Mouse (Mus musculus) lung, embryonic 15.5 days (tissue): Measurements from ENCODE around the gene Ppp2r5e. TPM values are rescaled to one million over a fixed set of nuclear protein-coding genes. Genes with fewer than 3 reads are reported as not detected.
A peak's percentile ranks its signal among the peaks of the same experiment; 100 is the strongest.

Source experiments
- ATAC-seq: fragments of 200-750 bp; cut with Nextera tagmentation; 2 replicates; pipeline ENCODE4 v1.8.0; 2017; ENCODE audit warnings: moderate number of reproducible peaks, borderline replicate concordance; ENCODE audit not compliant: low FRiP score, low TSS enrichment; ENCODE audit errors: extremely low read depth
- H3K27ac ChIP-seq: fragments of 300-500 bp; sonication (generic); 2 replicates; pipeline ENCODE4 v1.5.1; 2015; ENCODE audit warnings: moderate library complexity, mild to moderate bottlenecking, inconsistent platforms
- H3K27me3 ChIP-seq: fragments of 300-500 bp; sonication (generic); 2 replicates; pipeline ENCODE4 v1.6.1; 2015; ENCODE audit warnings: inconsistent platforms
- H3K36me3 ChIP-seq: fragments of 300-500 bp; sonication (generic); 2 replicates; pipeline ENCODE4 v1.6.1; 2015; ENCODE audit warnings: inconsistent platforms
- H3K4me1 ChIP-seq: fragments of 300-500 bp; sonication (generic); 2 replicates; pipeline ENCODE4 v1.6.1; 2015; ENCODE audit warnings: inconsistent platforms
- H3K4me2 ChIP-seq: fragments of 300-500 bp; sonication (generic); 2 replicates; pipeline ENCODE4 v1.6.1; 2015; ENCODE audit warnings: inconsistent platforms, mild to moderate bottlenecking, moderate library complexity
- H3K4me3 ChIP-seq: fragments of 300-500 bp; sonication (generic); 2 replicates; pipeline ENCODE4 v1.5.1; 2015; ENCODE audit warnings: mild to moderate bottlenecking, inconsistent platforms
- H3K9ac ChIP-seq: fragments of 300-500 bp; sonication (generic); 2 replicates; pipeline ENCODE4 v1.6.1; 2015; ENCODE audit warnings: inconsistent platforms
- H3K9me3 ChIP-seq: fragments of 300-500 bp; sonication (generic); 2 replicates; pipeline ENCODE4 v1.6.1; 2016; ENCODE audit warnings: inconsistent platforms
- WGBS: fragments of 180-500 bp; shearing (Covaris S2); methylation state at CpG from one replicate; pipeline ENCODE4 v1.1.7; 2015; 5-methylcytosine and 5-hydroxymethylcytosine counted together
- polyA plus RNA-seq: library from polyadenylated mRNA; unstranded; fragments of >200 nt; fragmentation: Nextera tagmentation; extraction: Ambion mirVana; gene quantifications from 2 replicates; pipeline ENCODE4 v1.2.1, GENCODE M21; 2015

Gene Ppp2r5e
- polyA plus RNA-seq, 1 experiment from 2014 or later = 13.3 TPM

DNA sequence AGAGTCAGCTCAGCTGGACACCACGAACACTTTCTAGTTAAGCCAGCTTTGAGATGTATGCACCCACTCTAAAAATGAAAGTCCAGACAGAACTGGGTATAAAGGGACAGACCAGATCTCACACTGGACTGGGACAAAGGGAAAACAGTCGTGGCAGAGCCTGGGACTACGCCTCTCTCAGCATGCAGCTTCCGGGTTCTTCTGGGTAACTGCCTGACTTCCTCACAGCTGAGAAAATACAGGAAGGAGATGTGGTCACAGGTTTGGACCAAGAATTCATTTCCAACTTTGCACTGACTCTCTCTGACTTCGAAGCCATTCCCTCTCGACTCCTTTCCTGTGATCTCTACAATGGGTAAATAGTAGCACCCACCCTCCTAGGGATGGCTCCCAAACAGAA, 181.1 kb downstream of the Ppp2r5e start:
- 69% methylated on average over 6 of the region's 6 CpGs for WGBS
- Histone ChIP-seq H3K4me3 (no peak overlapping the region), H3K27me3 (no peaks in the 10 kb centered on the region), H3K36me3 (no peaks in the 10 kb centered on the region), H3K27ac (no peak overlapping the region), H3K9ac (no peak overlapping the region), H3K4me2 (no peak overlapping the region), H3K4me1 (no peaks in the 10 kb centered on the region), H3K9me3 (no peaks in the 10 kb centered on the region)
- no peak for ATAC-seq

DNA sequence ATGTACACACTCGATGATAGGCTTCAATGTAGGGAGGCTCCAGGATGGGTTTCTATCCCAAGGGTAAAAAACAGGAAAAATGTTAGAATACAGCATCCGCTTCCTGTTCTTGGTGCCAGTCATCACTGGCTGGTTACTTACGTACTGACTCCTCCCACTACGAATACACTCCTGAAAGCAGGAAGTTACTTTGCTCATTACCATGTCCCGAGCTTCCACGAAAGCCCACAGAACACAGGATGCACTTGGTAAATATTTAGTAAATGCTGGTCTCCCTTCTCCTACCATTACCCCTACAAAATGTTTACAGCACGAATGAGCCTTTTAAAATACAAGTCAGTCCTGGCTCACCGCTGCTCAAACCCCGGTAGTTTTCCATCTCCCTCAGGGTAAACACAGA, 183.1 kb downstream of the Ppp2r5e start:
- WGBS = 59% methylated on average over 9 of the region's 9 CpGs
- no peaks in the 10 kb centered on the region for H3K36me3 ChIP-seq
- H3K4me2 ChIP-seq = peak overlapping the region; percentile 18; the same call in 1 of the 2 replicates
- no peaks in the 10 kb centered on the region for H3K4me1 ChIP-seq
- H3K9me3 ChIP-seq = no peaks in the 10 kb centered on the region
- no peak overlapping the region for H3K4me3 ChIP-seq
- H3K9ac ChIP-seq = no peak overlapping the region
- no peak for ATAC-seq
- no peaks in the 10 kb centered on the region for H3K27me3 ChIP-seq
- H3K27ac ChIP-seq = peak overlapping the region; percentile 34; the same call in 1 of the 2 replicates

Other genes with a start within 250 kb of the Ppp2r5e start
- gene Gphb5, start 179.5 kb downstream of the Ppp2r5e start, polyA plus RNA-seq = not detected in 2 replicates
- gene Wdr89, start 73.3 kb upstream of the Ppp2r5e start, polyA plus RNA-seq = 10.7 and 11.1 TPM in 2 replicates
- 15.5 and 15.6 TPM in 2 replicates for gene Sgpp1, start 139.5 kb upstream of the Ppp2r5e start, polyA plus RNA-seq
- gene Syne2, start 221.9 kb upstream of the Ppp2r5e start, polyA plus RNA-seq = 60.6 and 67.2 TPM in 2 replicates